Mouse (Mus musculus): ENCODE results near the gene Pip5k1c.

Pip5k1c gene

GRCm38 (mm10) chr10:81284719-81285118 lies 8.0 kb upstream of the Pip5k1c start:
- DNase-seq, result peak; percentile 81

- peak; percentile 95 for DNase-seq
These were observed 6.9 kb upstream of the Pip5k1c start for GRCm38 (mm10) chr10:81285694-81286450.

- peak; percentile 67 for DNase-seq
These were observed 6.2 kb upstream of the Pip5k1c start for GRCm38 (mm10) chr10:81286586-81286985.

- DNase-seq, result peak; percentile 69
These were observed 5.1 kb upstream of the Pip5k1c start for GRCm38 (mm10) chr10:81287513-81288157.

GRCm38 (mm10) chr10:81288601-81289000 lies 4.2 kb upstream of the Pip5k1c start:
- peak; percentile 65 for DNase-seq

- peak; percentile 78 for DNase-seq
These were observed 3.5 kb upstream of the Pip5k1c start for GRCm38 (mm10) chr10:81289278-81289677.

- peak; percentile 61 for DNase-seq
These were observed 3.0 kb upstream of the Pip5k1c start for GRCm38 (mm10) chr10:81289811-81290210.

GRCm38 (mm10) chr10:81290698-81291460 lies 1.9 kb upstream of the Pip5k1c start:
- DNase-seq, result peak; percentile 70

- DNase-seq, result no peak
These were observed 1.2 kb upstream of the Pip5k1c start, which contains the start of gene Tjp3 for GRCm38 (mm10) chr10:81291511-81292104. Tjp3 (minus strand) TSS chr10:81291581.

- no peak for DNase-seq
These were observed 719 bp downstream of the Pip5k1c start for GRCm38 (mm10) chr10:81293334-81294030.

- no peak for DNase-seq
These were observed 1.7 kb downstream of the Pip5k1c start for GRCm38 (mm10) chr10:81294442-81294841.

- no peak for DNase-seq
These were observed 2.4 kb downstream of the Pip5k1c start for GRCm38 (mm10) chr10:81295185-81295584.

GRCm38 (mm10) chr10:81297246-81297645 lies 4.5 kb downstream of the Pip5k1c start:
- DNase-seq, result no peak

- peak; percentile 87 for DNase-seq
These were observed 5.1 kb downstream of the Pip5k1c start for GRCm38 (mm10) chr10:81297845-81298244.

GRCm38 (mm10) chr10:81298369-81299100 lies 5.8 kb downstream of the Pip5k1c start:
- DNase-seq, result peak; percentile 69

- no peak for DNase-seq
These were observed 7.0 kb downstream of the Pip5k1c start for GRCm38 (mm10) chr10:81299585-81300351.

- no peak for DNase-seq
These were observed 7.7 kb downstream of the Pip5k1c start for GRCm38 (mm10) chr10:81300352-81300907.

- DNase-seq, result no peak
These were observed 8.6 kb downstream of the Pip5k1c start for GRCm38 (mm10) chr10:81301321-81301720.

- DNase-seq, result no peak
These were observed 9.5 kb downstream of the Pip5k1c start for GRCm38 (mm10) chr10:81302288-81302687.

- no peak for DNase-seq
These were observed 10.0 kb downstream of the Pip5k1c start for GRCm38 (mm10) chr10:81302781-81303218.
